Mouse (Mus musculus) stomach, embryonic 15.5 days (tissue): ENCODE measurements at regions not wholly inside any gene's neighbourhood (a gene's known extent, or its start where the extent isn't known, plus 50 kb on each side); places are given as distances from the start of the nearest gene placed in this dataset.

Experiments used
- ATAC-seq: fragments of 200-750 bp; cut with Nextera tagmentation; 2 replicates; pipeline ENCODE4 v1.8.0; 2017; ENCODE audit warnings: low read depth, moderate number of reproducible peaks, moderate TSS enrichment; ENCODE audit not compliant: insufficient read depth, low FRiP score
- H3K27ac ChIP-seq: fragments of 300-500 bp; sonication (generic); 2 replicates; pipeline ENCODE4 v1.5.1; 2015; ENCODE audit warnings: mild to moderate bottlenecking, inconsistent platforms
- H3K27me3 ChIP-seq: fragments of 300-500 bp; sonication (generic); replicated peaks from 2 replicates; pipeline ENCODE4 v1.6.1; 2015; ENCODE audit warnings: inconsistent platforms
- H3K36me3 ChIP-seq: fragments of 300-500 bp; sonication (generic); 2 replicates; pipeline ENCODE4 v1.6.1; 2015; ENCODE audit warnings: inconsistent platforms
- H3K4me1 ChIP-seq: fragments of 300-500 bp; sonication (generic); 2 replicates; pipeline ENCODE4 v1.6.1; 2015; ENCODE audit warnings: inconsistent platforms
- H3K4me2 ChIP-seq: fragments of 300-500 bp; sonication (generic); 2 replicates; pipeline ENCODE4 v1.6.1; 2015; ENCODE audit warnings: mild to moderate bottlenecking, inconsistent platforms
- H3K4me3 ChIP-seq: fragments of 300-500 bp; sonication (generic); replicated peaks from 2 replicates; pipeline ENCODE4 v1.5.1; 2015; ENCODE audit warnings: inconsistent platforms
- H3K9ac ChIP-seq: fragments of 300-500 bp; sonication (generic); 2 replicates; pipeline ENCODE4 v1.6.1; 2015; ENCODE audit warnings: inconsistent platforms
- H3K9me3 ChIP-seq: fragments of 300-500 bp; sonication (generic); 2 replicates; pipeline ENCODE4 v1.6.1; 2016; ENCODE audit warnings: inconsistent platforms
- WGBS: fragments of 180-500 bp; shearing (Covaris S2); methylation state at CpG from one replicate; pipeline ENCODE4 v1.1.7; 2015; 5-methylcytosine and 5-hydroxymethylcytosine counted together

- Histone ChIP-seq H3K4me2 (peak overlapping the region; percentile 47; the same call in 1 of the 2 replicates), H3K4me1 (peaks cover 6% of the 10 kb centered on the region; the same call in 1 of the 2 replicates), H3K4me3 (no peak overlapping the region), H3K36me3 (no peaks in the 10 kb centered on the region), H3K9me3 (no peaks in the 10 kb centered on the region), H3K27ac (no peak overlapping the region), H3K9ac (no peak overlapping the region), H3K27me3 (0 out of 2 replicates have a peak, but pooled peaks cover 4% of the 10 kb centered on the region)
- 43% methylated on average over 11 of the region's 11 CpGs for WGBS
- ATAC-seq = no peak; the same call in 1 of the 2 replicates
These were observed 504.4 kb downstream of the Irx1 start for GRCm38 (mm10) chr13:71459022-71459536.

- ATAC-seq = peak; percentile 79; the same call in 1 of the 2 replicates
- H3K27me3 ChIP-seq = 0 out of 2 replicates have a peak, but pooled peaks cover 4% of the 10 kb centered on the region
- no peaks in the 10 kb centered on the region for H3K9me3 ChIP-seq
- H3K4me1 ChIP-seq = peaks cover 6% of the 10 kb centered on the region; the same call in 1 of the 2 replicates
- peak overlapping the region; percentile 47 for H3K4me2 ChIP-seq
- no peaks in the 10 kb centered on the region for H3K36me3 ChIP-seq
- H3K4me3 ChIP-seq = no peak overlapping the region
- H3K9ac ChIP-seq = no peak overlapping the region
- H3K27ac ChIP-seq = no peak overlapping the region
- 3% methylated on average over 25 of the region's 25 CpGs for WGBS
These were observed 505.2 kb downstream of the Irx1 start for GRCm38 (mm10) chr13:71458061-71458935.

- Histone ChIP-seq H3K4me1 (peaks cover 6% of the 10 kb centered on the region; the same call in 1 of the 2 replicates), H3K4me2 (no peak overlapping the region), H3K4me3 (no peak overlapping the region), H3K27ac (no peak overlapping the region), H3K27me3 (0 out of 2 replicates have a peak, but pooled peaks cover 4% of the 10 kb centered on the region), H3K36me3 (no peaks in the 10 kb centered on the region), H3K9ac (no peak overlapping the region), H3K9me3 (no peaks in the 10 kb centered on the region)
- no peak for ATAC-seq
- WGBS = 75% methylated on average over 3 of the region's 3 CpGs
These were observed 506.0 kb downstream of the Irx1 start for GRCm38 (mm10) chr13:71457550-71457949.

- H3K36me3 ChIP-seq = no peaks in the 10 kb centered on the region
- no peak overlapping the region for H3K9ac ChIP-seq
- no peak overlapping the region for H3K27ac ChIP-seq
- WGBS = 77% methylated on average over 5 of the region's 5 CpGs
- no peak for ATAC-seq
- no peak overlapping the region for H3K4me2 ChIP-seq
- no peak overlapping the region for H3K4me3 ChIP-seq
- no peaks in the 10 kb centered on the region for H3K27me3 ChIP-seq
- no peaks in the 10 kb centered on the region for H3K9me3 ChIP-seq
- no peaks in the 10 kb centered on the region for H3K4me1 ChIP-seq
These were observed 511.3 kb downstream of the Irx1 start for GRCm38 (mm10) chr13:71452258-71452657.

GRCm38 (mm10) chr13:71437601-71438099, 525.9 kb downstream of the Irx1 start:
- H3K4me3 ChIP-seq = no peak overlapping the region
- no peak overlapping the region for H3K9ac ChIP-seq
- H3K27me3 ChIP-seq = no peaks in the 10 kb centered on the region
- H3K4me1 ChIP-seq = no peaks in the 10 kb centered on the region
- H3K27ac ChIP-seq = no peak overlapping the region
- no peak overlapping the region for H3K4me2 ChIP-seq
- no peaks in the 10 kb centered on the region for H3K36me3 ChIP-seq
- 35% methylated on average over 2 of the region's 2 CpGs for WGBS
- no peaks in the 10 kb centered on the region for H3K9me3 ChIP-seq
- no peak for ATAC-seq

GRCm38 (mm10) chr13:71403654-71404560, 559.6 kb downstream of the Irx1 start:
- WGBS = 63% methylated on average over 21 of the region's 21 CpGs
- Histone ChIP-seq H3K4me1 (no peaks in the 10 kb centered on the region), H3K9ac (no peak overlapping the region), H3K27ac (no peak overlapping the region), H3K27me3 (no peaks in the 10 kb centered on the region), H3K9me3 (no peaks in the 10 kb centered on the region), H3K36me3 (no peaks in the 10 kb centered on the region), H3K4me3 (no peak overlapping the region), H3K4me2 (no peak overlapping the region)
- ATAC-seq = no peak

GRCm38 (mm10) chr13:71393716-71394309, 552.2 kb upstream of the Adamts16 start:
- Histone ChIP-seq H3K27me3 (no peaks in the 10 kb centered on the region), H3K27ac (no peak overlapping the region), H3K4me2 (no peak overlapping the region), H3K9ac (no peak overlapping the region), H3K4me3 (no peak overlapping the region), H3K9me3 (no peaks in the 10 kb centered on the region), H3K4me1 (no peaks in the 10 kb centered on the region), H3K36me3 (no peaks in the 10 kb centered on the region)
- ATAC-seq = no peak
- WGBS = 66% methylated on average over 10 of the region's 10 CpGs

- Histone ChIP-seq H3K36me3 (no peaks in the 10 kb centered on the region), H3K9me3 (no peaks in the 10 kb centered on the region), H3K4me3 (no peak overlapping the region)
These were observed 537.0 kb upstream of the Adamts16 start for GRCm38 (mm10) chr13:71378641-71379040.

GRCm38 (mm10) chr13:71375909-71376606, 534.4 kb upstream of the Adamts16 start:
- H3K4me3 ChIP-seq = no peak overlapping the region
- H3K36me3 ChIP-seq = no peaks in the 10 kb centered on the region
- WGBS = 43% methylated on average over 9 of the region's 9 CpGs
- H3K4me2 ChIP-seq = no peak overlapping the region
- ATAC-seq = 0 out of 2 replicates have a peak, but pooled peaks have one; percentile 23
- no peaks in the 10 kb centered on the region for H3K27me3 ChIP-seq
- H3K9ac ChIP-seq = no peak overlapping the region
- no peaks in the 10 kb centered on the region for H3K9me3 ChIP-seq
- no peak overlapping the region for H3K27ac ChIP-seq
- H3K4me1 ChIP-seq = peaks cover 17% of the 10 kb centered on the region; the same call in 1 of the 2 replicates

More at GRCm38 (mm10) chr13:71378641-71379040, 537.0 kb upstream of the Adamts16 start:
- no peak overlapping the region for H3K9ac ChIP-seq
- 82% methylated on average over 2 of the region's 2 CpGs for WGBS
- no peak overlapping the region for H3K27ac ChIP-seq
- no peak for ATAC-seq
- H3K27me3 ChIP-seq = no peaks in the 10 kb centered on the region
- peaks cover 10% of the 10 kb centered on the region; the same call in 1 of the 2 replicates for H3K4me1 ChIP-seq
- H3K4me2 ChIP-seq = no peak overlapping the region

- Histone ChIP-seq H3K27ac (peak overlapping the region; percentile 63; the same call in 1 of the 2 replicates), H3K9ac (no peak overlapping the region), H3K9me3 (no peaks in the 10 kb centered on the region), H3K4me3 (no peak overlapping the region), H3K36me3 (no peaks in the 10 kb centered on the region), H3K4me2 (no peak overlapping the region; the same call in 1 of the 2 replicates), H3K27me3 (no peaks in the 10 kb centered on the region), H3K4me1 (peaks cover 17% of the 10 kb centered on the region; the same call in 1 of the 2 replicates)
- peak; percentile 39; the same call in 1 of the 2 replicates for ATAC-seq
- 17% methylated on average over 10 of the region's 10 CpGs for WGBS
These were observed 531.4 kb upstream of the Adamts16 start for GRCm38 (mm10) chr13:71372701-71373685.
